Mouse (Mus musculus) brain, embryonic 18.5 days (tissue): ENCODE measurements around the gene Srebf2.

ENCODE experiments used
- DNase-seq: peaks from one replicate; pipeline ENCODE4 v3.0.0-alpha.2; 2012; ENCODE audit warnings: low read depth, low spot score

Gene Srebf2

GRCm38 (mm10) chr15:82207105-82207459 lies 60.1 kb downstream of the Srebf2 start:
- no peak for DNase-seq

- DNase-seq, result no peak
Measured at GRCm38 (mm10) chr15:82207504-82208219, 60.7 kb downstream of the Srebf2 start.

- DNase-seq, result no peak
Measured at GRCm38 (mm10) chr15:82208307-82208706, 61.3 kb downstream of the Srebf2 start.

- DNase-seq, result no peak
Measured at GRCm38 (mm10) chr15:82209295-82210050, 62.5 kb downstream of the Srebf2 start.

- DNase-seq, result no peak
Measured at GRCm38 (mm10) chr15:82210801-82211200, 63.8 kb downstream of the Srebf2 start.

- DNase-seq, result no peak
Measured at GRCm38 (mm10) chr15:82211281-82211680, 64.3 kb downstream of the Srebf2 start.

- no peak for DNase-seq
Measured at GRCm38 (mm10) chr15:82211911-82212751, 65.2 kb downstream of the Srebf2 start.

GRCm38 (mm10) chr15:82212752-82213063 lies 65.7 kb downstream of the Srebf2 start, which contains the start of gene Shisa8:
Gene Shisa8 (minus strand): TSS chr15:82212815.
- no peak for DNase-seq

GRCm38 (mm10) chr15:82213222-82213621 lies 66.2 kb downstream of the Srebf2 start:
- no peak for DNase-seq

GRCm38 (mm10) chr15:82215332-82216046 lies 68.5 kb downstream of the Srebf2 start:
- no peak for DNase-seq

GRCm38 (mm10) chr15:82216142-82216827 lies 69.3 kb downstream of the Srebf2 start:
- DNase-seq, result no peak

GRCm38 (mm10) chr15:82217039-82217438 lies 70.1 kb downstream of the Srebf2 start:
- no peak for DNase-seq

- DNase-seq, result no peak
Measured at GRCm38 (mm10) chr15:82217980-82218379, 71.0 kb downstream of the Srebf2 start.

- DNase-seq, result no peak
Measured at GRCm38 (mm10) chr15:82218778-82219666, 72.0 kb downstream of the Srebf2 start.

GRCm38 (mm10) chr15:82220003-82220675 lies 73.2 kb downstream of the Srebf2 start:
- DNase-seq, result no peak

- DNase-seq, result no peak
Measured at GRCm38 (mm10) chr15:82221104-82221860, 74.3 kb downstream of the Srebf2 start.

- no peak for DNase-seq
Measured at GRCm38 (mm10) chr15:82223251-82223650, 76.3 kb downstream of the Srebf2 start.
